Mouse (Mus musculus): Measurements from ENCODE around the gene Hdac4. TPM values are rescaled to one million over a fixed set of nuclear protein-coding genes. Genes with fewer than 3 reads are reported as not detected.
A peak's percentile ranks its signal among the peaks of the same experiment; 100 is the strongest.

The Hdac4 gene
- total RNA-seq, 2 experiments from 2014 or later, result 12.4 to 23.8 TPM

DNA sequence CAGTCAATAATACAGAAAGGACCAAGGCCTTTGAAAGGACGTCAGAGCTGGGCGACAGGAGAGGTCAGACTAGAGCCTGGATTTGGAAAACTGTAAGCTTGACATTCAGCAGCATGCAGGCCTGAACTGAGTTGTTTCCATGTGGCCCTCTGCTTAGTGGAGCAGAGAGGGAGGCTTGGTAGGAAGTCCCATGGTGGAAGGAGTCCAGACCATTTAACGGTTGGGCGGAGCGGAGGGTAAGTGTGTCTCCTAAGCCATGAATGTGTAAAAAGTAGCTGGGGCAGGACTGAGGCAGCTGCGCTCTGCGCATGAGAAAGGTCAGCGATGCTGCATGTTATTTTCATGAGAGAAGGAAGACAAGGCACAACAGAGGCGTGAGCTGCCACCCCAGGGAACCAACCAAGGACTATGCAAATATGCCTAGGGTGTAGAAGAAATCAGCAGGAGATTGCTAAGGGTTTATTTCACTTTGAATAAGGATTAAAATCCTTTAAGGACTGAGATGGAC lies 201.8 kb downstream of the Hdac4 start:
- ATAC-seq (replicated peaks; ENCODE audit: low FRiP score, low TSS enrichment, poor library complexity, severe bottlenecking), result no peak

DNA sequence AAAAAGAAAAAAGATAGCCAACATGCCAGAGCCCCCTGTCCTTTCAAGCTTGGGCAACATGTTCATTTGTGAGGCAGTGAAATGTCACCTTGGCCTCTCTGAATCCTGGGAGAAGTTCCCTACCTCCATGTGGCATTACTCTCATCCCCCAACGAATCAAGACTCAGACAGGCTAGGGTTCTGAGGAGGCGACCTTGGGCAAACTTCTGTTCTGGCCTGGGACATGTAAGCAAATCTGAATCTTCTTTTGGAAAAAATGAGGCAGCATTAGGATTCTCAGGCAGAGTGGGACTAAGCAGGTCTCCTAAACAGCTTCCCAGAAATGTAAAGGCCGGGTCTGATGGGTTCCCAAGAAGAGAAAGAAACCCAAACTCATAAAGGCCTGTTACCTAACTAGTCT lies 202.8 kb downstream of the Hdac4 start:
- no peak for ATAC-seq (replicated peaks; ENCODE audit: low FRiP score, low TSS enrichment, poor library complexity, severe bottlenecking)

DNA sequence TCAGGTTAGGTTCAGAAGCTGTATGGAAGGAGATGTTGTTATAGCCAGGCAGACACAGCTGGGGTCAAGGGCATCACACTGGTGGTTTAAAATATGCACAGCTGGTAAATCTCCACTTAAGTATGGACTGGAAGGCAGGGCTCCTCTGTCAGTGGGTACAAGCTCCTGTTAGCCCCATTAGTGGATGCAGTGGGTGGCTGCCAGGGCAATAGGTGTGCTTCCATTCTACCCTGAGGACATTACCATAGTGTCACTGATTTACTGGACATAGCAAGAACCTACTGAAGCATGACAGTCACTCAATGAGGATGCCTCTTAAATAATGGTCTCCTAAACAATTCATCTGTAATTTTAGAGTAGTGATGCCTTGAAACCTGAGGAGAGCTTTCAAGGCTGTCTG lies 203.9 kb downstream of the Hdac4 start:
- no peak for ATAC-seq (replicated peaks; ENCODE audit: low FRiP score, low TSS enrichment, poor library complexity, severe bottlenecking)

DNA sequence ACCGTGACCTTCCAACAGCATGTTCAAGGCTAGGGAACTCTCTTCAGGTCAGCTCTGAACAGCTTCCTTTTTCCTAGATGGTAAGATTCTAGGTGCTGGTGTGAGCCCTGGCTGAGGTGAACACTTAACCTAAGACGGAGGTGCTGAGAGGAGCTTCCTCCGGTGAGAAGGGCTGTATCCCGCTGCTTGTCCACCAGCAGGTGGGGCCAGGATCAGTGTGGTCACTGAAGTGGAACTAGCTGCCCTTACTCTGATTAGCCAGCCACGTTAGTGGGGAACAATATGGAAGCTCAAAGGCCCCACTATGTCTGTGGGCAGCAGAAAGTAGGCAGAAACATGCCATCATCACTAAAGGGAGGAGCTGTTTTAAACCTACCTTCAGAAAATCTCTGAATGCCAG lies 204.6 kb downstream of the Hdac4 start:
- ATAC-seq (replicated peaks; ENCODE audit: low FRiP score, low TSS enrichment, poor library complexity, severe bottlenecking), result no peak

DNA sequence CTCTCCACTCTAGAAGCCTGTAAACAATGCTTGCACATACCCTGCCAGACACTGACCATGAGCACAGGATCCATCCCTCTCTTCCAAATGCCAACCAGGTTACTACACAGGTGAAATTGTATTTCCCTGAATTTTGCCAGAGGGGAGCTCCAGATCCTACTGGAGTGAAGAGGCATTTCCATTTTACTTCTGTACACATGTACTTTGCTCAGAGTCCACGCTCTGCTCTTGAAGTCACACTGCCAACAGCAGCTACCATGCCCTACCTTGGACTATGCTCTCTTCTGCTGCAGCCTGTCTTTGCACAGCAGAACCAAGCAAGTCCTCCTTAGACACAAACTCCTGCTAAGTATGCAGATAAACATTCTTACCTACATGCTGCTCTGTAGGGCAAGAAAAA lies 206.6 kb downstream of the Hdac4 start:
- no peak for ATAC-seq (replicated peaks; ENCODE audit: low FRiP score, low TSS enrichment, poor library complexity, severe bottlenecking)

DNA sequence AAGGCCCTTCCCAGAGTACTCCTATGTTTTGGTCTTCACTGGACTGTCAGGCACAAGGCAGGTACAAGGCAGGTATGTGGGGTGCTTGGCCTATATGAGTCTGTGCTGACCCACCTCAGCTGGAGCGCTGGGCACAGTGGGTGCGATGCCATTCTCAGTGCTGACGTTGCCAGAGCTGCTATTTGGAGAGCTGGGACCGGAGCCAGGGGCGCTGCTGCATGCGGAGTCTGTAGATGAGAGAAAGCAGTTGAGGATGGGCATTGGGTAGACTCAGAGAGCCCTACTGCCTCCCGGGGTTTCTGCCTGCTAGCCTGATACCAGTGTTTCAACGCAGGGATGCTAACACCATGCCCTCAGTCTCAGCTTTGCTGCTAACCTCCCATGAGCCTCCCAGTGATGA lies 208.1 kb downstream of the Hdac4 start:
- ATAC-seq (replicated peaks; ENCODE audit: low FRiP score, low TSS enrichment, poor library complexity, severe bottlenecking), result no peak

DNA sequence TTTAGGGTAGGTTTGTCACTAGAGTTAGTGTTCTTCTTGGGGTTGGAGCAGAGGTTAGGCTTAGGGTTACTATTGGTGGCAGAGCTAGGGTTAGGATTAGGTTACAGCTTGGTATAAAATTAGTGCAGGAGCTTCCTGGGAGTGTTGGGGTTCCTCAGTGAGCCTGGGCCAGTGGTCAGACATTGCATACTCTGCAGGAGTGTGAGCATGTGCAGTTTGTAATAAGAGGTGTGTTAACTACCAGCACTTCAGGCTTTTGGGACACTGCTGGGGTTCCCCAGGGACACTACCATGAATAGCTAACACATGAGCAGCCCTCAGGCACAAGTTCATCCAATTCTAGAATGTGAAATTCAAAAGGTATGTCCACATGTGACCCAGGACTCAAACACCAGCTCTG lies 209.7 kb downstream of the Hdac4 start:
- no peak for ATAC-seq (replicated peaks; ENCODE audit: low FRiP score, low TSS enrichment, poor library complexity, severe bottlenecking)

DNA sequence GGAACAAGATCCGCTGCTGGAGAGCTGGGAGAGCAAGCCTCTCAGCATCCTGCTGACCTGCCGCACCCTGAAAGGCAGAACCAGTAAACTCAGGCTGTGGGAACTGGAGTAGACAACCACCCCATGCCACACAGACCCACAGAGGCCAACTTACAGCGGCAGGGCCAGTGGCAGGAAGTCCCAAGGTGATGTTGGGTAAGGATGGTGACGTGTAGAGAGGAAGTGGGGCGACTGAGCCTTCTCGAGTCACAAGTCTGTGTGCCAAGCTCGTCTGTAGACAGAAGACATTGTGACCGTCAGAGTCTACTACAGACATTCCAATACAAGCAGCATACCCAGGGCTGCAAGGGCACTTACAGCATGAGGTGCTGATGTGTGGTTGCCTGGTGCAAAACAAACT lies 211.0 kb downstream of the Hdac4 start:
- ATAC-seq (replicated peaks; ENCODE audit: low FRiP score, low TSS enrichment, poor library complexity, severe bottlenecking), result no peak

DNA sequence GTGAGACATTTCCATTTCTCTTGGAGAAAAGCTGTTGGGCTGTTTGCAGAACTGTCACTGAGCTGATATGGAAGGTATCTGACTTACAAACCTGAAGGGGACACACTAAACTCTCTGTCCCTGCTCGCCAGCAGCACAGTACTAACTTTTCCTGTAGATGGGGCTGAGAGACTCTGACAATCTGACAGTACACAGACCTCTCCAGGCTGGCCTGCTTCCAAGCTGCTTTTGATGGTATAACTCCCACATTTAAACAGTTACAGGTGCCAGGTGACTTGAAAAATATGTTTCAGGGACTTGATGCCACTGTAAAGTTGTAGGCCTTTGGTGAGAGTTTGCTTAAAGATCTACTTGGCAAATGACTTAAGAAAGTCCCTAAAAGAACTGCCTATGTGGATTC lies 214.1 kb downstream of the Hdac4 start:
- ATAC-seq (replicated peaks; ENCODE audit: low FRiP score, low TSS enrichment, poor library complexity, severe bottlenecking), result no peak

DNA sequence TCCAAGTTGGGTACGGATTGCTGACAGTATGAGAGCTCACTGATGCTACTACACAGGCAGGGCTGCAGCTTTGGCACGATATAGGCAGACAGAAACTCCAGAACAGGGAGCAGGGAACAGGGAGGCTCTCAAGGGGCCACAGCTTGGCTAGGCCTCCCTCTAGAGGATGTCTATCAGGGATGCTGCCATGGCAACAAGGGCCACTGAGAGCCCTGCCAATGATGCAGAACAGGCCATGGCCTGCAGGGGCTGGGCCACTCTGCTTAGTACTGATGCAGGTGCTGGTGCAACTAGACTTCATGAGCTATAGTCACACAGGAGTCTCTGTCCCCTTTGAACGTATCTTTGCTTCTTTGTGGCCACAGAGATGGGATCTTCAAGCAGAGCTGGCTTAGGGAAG lies 217.1 kb downstream of the Hdac4 start:
- ATAC-seq (replicated peaks; ENCODE audit: low FRiP score, low TSS enrichment, poor library complexity, severe bottlenecking), result peak; percentile 73; the same call in 1 of the 2 replicates

DNA sequence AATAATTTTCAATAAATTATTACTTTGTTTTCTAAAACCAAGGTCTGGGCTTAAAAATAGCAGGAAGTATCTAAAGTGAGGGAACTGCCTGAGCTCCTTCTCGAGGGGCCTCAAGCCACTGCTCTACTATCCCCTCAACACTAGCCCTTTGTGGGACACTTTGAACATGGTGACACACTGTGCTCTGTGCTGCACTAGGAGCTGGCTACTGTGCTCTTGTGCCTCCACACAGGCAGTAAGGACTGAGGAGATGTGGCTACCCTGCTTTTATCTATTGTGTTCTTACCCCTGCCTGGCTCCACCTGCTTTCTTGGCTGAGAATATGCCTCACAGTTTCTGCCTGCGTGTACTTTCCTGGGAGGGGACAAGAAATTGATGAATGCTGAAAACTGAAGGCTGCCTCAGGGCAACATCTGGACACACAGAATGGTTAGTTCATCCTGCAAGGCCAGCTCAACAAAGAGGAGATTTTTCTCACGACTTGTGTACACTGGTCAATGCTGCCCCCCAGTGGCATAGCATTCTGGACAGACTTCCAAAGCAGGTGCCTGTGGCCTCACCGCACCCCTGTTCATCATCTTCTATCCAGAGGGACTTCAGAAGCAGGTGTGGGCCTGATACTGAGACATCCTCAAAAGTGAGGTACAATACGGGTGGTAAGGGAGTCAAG lies 226.7 kb downstream of the Hdac4 start:
- no peak for ATAC-seq (replicated peaks; ENCODE audit: low FRiP score, low TSS enrichment, poor library complexity, severe bottlenecking)

DNA sequence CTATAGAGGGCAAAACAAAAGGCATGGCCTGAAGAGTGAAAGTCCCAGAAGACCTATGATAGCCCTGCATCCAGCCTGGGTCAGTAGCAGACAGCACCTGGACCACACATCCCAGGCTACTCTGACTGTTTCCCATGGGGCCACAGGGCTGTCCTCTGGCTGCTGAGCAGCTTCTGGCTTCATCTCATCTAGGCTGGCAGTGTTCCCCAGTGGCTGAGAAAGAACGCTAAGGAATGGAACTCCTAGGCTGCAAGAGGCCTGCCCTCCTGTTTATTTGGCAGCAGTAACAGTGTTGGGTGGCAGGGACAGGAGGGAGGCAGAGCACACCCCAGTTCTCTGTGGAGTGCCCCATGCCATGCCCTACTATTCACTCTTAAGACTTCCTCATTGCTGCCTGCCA lies 228.5 kb downstream of the Hdac4 start:
- ATAC-seq (replicated peaks; ENCODE audit: low FRiP score, low TSS enrichment, poor library complexity, severe bottlenecking), result no peak

DNA sequence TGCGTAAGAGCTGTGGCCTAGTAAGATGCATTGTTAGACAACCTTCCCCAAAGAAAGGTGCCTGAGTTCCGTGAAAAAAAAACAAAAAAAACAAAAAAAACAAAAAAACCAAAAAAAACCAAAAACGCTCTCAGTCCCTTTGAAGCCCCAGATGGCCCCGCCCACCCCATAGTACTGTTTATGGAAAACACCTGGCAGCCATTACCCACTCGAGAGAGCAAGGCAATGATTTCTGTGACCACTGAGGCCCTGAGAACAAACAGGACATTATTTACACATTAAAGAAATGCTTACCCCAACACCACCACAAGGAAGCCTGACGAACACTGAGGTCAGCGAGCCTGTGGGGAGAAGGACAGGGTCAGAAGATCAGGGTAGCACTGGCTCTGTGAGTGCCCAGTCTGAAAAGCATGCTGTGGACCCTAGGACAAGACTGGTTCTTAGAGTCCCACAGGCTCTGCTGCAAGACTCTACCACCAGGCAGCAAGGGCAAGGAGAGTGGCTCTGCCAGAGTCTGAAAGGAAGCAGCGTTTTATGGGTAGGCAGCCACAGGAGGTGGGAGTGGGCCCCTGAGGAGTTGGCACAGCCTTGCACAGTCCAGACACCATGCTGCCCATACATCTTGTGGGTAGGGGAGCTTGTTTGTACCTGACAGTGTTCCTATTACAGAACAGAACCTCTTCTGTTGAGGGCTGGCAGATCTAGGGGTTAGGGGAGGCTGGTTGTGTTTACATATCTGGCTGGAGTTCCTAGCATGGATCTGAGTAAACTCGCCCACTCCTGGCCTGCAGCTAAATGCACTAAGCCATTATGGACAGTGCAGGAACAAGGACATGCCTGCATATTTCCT lies 230.8 kb downstream of the Hdac4 start:
- ATAC-seq (replicated peaks; ENCODE audit: low FRiP score, low TSS enrichment, poor library complexity, severe bottlenecking), result no peak

DNA sequence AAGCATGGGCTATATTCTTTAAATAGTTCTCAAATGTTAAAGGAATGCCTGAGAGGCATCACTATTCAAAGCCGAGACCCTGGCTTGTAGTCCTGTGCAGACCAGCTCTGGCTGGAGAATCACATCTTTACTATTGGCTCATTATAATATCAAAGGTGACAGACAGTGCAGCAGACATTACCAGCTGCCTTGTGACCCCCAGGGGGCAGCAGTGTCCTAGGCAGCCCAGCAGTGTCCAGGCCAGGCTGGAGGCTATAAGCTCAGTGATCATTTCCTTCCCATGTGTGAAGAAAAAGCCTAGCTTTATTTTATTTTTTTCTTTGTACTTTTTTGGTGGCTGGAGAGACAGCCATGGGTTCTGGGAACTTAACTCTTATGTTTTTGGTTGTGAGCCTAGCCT lies 233.2 kb downstream of the Hdac4 start:
- ATAC-seq (replicated peaks; ENCODE audit: low FRiP score, low TSS enrichment, poor library complexity, severe bottlenecking), result peak; percentile 77

DNA sequence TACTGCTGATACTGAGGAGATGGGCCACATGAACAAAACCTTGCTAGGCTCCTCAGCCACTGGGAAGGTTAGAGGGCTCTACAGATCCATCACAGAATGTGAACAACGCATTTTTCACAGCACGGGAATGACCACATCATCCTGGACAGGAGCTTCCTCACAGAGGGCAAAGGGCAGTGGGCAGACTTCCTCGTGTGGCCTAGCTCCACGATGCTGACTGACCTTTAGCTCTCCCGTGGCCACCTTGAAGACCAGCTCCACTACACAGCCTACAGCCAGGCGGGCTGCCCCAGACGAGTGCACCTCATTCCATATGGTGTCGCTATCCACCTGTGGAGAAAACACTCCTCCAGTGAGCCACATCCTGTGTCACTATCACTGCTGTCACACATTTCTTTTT lies 234.3 kb downstream of the Hdac4 start:
- ATAC-seq (replicated peaks; ENCODE audit: low FRiP score, low TSS enrichment, poor library complexity, severe bottlenecking), result no peak

DNA sequence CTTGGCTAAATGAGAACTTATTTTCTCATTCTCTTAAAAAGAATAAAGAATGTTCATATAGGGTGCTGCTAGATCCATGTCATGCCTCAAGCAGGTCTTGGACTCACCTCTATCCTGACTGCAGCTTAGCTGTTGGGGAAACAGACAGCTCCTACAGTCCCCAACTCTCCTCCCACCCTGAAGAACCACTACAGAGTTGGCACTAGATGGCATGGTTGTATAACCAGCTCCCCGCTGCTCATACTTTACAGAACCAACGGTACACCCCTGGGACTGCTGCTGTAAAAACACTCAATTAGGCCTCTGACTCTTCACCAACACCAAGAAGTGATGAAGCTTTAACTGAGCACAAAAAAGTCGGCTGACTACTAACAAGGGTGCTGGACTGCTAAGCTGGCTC lies 235.6 kb downstream of the Hdac4 start:
- ATAC-seq (replicated peaks; ENCODE audit: low FRiP score, low TSS enrichment, poor library complexity, severe bottlenecking), result no peak

DNA sequence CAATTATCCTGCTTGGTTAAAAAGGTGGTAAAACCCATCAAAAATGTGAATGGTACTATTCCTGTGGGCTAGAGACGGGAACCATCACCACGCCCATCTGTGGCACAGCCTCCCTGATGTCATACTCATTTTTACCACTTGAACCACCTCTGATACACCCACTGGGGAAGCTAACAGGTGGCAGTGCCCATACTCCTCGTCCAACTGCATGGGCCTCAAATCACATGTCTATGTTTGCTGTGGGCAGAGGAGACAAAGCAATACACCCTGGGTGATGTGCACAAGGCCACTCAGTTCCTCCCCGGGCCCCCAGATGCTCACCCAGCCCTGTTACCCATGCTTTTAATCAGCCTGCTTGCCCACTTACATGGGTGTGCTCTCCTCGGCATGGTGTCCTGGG lies 236.5 kb downstream of the Hdac4 start:
- no peak for ATAC-seq (replicated peaks; ENCODE audit: low FRiP score, low TSS enrichment, poor library complexity, severe bottlenecking)

DNA sequence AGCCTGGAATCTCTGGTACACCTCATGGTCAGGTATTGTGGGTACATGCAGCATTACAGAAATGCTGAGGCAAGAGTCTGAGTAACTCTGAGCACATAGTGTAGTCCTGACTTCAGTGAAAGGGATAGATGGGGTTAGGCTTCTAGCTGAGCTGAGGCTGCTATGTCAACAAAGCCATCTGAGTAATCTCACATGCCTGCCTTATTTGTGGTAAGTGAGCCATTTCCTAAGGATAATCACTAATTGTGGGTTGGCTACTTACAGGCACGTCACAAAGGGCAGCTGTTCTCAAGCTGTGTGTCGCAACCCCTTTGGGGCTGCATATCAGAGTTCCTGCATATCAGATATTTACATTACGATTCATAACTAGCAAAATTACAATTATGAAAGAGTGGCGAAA lies 239.3 kb downstream of the Hdac4 start:
- no peak for ATAC-seq (replicated peaks; ENCODE audit: low FRiP score, low TSS enrichment, poor library complexity, severe bottlenecking)

DNA sequence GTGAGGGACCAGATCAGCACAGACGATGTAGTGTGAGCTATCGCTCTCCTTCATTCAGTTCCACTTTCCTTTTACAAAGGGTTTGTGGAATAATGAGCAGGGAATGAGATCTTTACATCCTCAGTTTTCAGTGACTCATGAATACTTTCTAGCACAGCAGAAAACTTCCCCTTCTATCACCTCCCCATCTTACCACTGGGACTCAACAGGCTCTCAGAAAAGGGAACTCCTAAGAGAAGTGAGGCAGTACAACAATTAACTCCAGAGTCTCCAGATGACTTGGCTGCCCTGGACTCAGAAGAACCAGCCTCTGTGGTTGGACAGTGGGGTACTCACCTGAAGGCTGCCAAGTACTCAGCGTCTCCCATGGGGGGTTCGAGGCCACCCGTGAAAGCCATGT lies 240.5 kb downstream of the Hdac4 start:
- no peak for ATAC-seq (replicated peaks; ENCODE audit: low FRiP score, low TSS enrichment, poor library complexity, severe bottlenecking)

DNA sequence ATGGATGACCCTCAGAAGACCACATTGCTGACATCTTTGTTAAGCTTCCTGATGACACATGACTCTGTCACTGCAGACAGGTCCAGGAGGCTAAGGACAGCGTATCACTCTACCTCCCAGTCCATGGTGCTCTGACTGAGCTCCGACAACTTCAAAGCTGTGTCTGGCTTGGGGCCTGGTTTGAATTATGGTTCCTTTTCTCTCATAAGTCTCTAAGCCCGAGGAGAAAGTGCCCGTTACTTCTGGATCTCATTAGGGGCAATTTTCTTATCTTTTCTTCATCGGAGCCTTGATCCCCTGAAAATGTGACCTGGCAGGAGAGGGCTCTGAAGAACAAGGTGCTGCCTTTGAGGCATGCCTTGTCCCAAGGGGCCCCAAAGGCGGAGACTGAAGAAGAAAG lies 242.6 kb downstream of the Hdac4 start:
- ATAC-seq (replicated peaks; ENCODE audit: low FRiP score, low TSS enrichment, poor library complexity, severe bottlenecking), result no peak

DNA sequence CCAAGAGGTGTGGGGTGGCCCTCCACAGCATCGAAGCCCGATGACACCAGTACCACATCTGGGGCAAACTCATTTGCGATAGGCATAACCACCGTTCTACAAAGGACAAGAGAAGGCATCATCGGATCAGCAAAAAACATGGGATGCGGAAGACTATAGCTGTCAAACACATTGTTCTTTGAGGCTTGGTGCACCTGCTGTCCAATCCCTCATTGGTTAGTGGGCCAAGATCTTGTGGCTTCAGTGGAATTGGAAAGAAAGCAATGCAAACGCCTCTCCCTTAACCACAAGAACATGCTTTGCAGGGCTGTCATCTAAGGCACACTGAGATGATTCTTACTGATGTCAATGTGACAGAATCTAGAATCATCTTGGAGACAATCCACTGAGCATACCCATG lies 248.1 kb downstream of the Hdac4 start:
- no peak for ATAC-seq (replicated peaks; ENCODE audit: low FRiP score, low TSS enrichment, poor library complexity, severe bottlenecking)
